Mouse (Mus musculus) adrenal gland, adult 8-10 months (tissue): ENCODE results near the gene P3h3. TPM values are rescaled to one million over a fixed set of nuclear protein-coding genes. Genes with fewer than 3 reads are reported as not detected.
"Not testable (repeated sequence)": the region's sequence is repeated elsewhere in the genome, so short reads cannot be mapped to it uniquely, and the experiment has no call there.

Experiments
- DNase-seq: peaks from one replicate; pipeline ENCODE4 v3.0.0; 2022
- total RNA-seq, 4 experiments: library from RNA; stranded (reverse); gene quantifications; 2 replicates each; pipeline ENCODE4 v1.2.4; 2022

The P3h3 gene
- total RNA-seq, 4 experiments from 2014 or later = 26.2 to 43.9 (median 35.3) TPM

DNA sequence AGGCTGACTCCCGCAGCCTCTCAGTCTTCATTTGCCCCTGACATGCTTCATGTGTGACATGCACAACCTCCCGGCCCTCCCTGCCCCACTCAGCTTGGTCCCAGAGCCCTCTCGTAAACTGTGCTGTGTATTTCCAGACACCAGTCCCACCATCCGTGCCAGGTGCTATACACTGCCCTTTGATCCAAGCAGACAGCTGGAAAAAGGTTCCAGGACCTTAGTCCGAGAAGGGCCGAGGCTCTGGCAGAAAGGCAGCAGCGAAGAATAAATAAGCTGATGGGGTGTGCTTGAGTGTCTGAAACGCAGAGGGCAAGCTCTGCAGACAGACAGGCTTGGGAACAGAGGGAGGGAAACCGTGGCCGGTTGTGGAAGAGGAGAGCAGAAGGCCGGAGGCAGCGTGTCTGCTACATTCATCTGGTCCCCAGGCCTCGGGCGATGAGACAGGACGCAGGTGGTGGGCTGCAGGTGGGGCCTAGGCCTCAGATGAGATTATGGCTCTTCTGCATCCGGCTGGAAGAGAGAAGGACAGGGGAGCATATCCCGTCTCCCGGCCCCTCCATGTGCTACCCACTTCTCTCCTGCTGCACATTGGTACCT is 8.3 kb upstream of the P3h3 start:
- no peak for DNase-seq

GRCm38 (mm10) chr6:124863658-124864298 is 6.2 kb upstream of the P3h3 start, which contains the start of gene Gpr162:
Gene Gpr162 (minus strand): TSS chr6:124863983.
- no peak for DNase-seq

GRCm38 (mm10) chr6:124863125-124863657 is 5.6 kb upstream of the P3h3 start:
- no peak for DNase-seq

DNA sequence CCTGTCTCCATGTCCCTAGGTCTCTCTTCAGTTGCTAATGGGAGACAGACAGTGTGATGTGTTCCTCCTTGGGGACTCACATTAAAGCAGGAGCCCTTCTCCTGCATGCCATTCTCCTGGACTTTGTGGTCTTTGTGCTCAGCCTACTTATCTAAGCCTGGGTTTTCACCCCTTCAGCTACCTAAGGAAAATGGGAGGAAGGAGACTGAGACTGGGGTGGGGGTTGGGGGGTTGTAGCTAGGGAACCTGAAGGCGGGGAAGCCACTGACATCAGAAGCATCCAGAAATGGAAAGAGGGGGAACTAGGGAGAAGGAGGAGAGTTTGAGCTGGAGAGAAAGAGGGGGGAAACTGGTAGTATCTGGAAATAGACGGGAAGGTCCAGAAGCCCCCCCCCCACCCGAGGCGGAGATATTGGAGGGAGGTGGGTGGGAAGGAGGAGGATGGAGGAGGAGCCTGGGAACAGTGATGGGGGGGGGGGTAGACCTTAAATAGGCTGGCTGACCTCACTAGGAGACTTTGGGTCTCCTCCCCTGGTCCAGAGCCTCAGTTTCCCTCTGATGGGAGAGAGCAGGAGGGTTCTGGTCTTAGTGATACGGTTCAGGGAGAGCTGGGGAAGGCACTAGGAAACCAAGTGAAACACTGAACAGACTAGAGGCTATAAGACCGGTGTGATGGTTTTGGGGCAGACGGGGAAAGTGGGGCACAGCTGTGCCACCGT is 5.0 kb upstream of the P3h3 start:
- no peak for DNase-seq

- DNase-seq = no peak
Observed at GRCm38 (mm10) chr6:124861802-124862201, 4.2 kb upstream of the P3h3 start.

- no peak for DNase-seq
Observed at GRCm38 (mm10) chr6:124861266-124861665, 3.7 kb upstream of the P3h3 start.

- no peak for DNase-seq
Observed at GRCm38 (mm10) chr6:124860511-124860910, 3.0 kb upstream of the P3h3 start.

GRCm38 (mm10) chr6:124859725-124860124 is 2.2 kb upstream of the P3h3 start:
- DNase-seq = peak; percentile 75

- no peak for DNase-seq
Observed at GRCm38 (mm10) chr6:124858561-124859318, 1.2 kb upstream of the P3h3 start.

GRCm38 (mm10) chr6:124857840-124858530 is 433 bp upstream of the P3h3 start:
- DNase-seq = no peak

DNA sequence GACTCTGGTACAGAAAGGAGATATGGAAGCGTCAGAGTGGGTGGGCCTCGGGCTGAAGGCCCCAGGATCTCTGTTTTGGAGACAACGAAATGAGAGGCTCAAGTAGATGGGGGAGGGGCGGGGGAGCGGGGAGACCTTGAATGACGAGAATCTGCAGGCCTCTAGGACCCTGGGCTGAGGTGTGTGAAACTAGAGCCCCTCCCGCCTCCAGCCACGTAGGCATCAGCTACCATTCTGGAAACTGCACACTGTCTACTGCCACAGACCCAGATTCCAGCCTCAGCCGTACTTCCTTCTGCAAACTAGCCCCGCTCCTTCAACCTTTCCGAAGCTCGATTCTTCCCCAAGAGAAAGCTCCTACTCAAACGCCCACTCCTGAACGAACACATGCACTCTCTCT is 1.2 kb downstream of the P3h3 start:
- no peak for DNase-seq

DNA sequence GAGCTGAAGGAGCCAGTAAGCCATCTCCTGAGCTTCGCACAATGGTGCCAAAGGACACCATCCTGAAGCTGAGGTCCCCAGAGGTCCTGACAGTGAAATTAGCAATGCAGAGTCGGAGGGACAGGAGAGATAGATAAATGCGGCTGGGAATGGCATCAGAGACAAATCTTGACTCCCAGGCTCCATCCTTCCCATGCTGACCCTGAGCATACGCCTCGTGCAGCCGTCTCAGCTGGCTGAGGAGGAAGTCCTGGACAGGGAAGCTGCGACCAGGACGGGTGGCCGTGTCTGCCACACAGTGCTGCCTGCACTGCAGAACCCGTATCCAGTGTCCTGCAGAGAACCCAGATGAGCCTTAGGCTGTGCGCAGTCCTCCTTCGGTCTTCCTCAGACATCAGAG is 2.9 kb downstream of the P3h3 start:
- no peak for DNase-seq

- no peak for DNase-seq
Observed at GRCm38 (mm10) chr6:124850535-124850934, 7.0 kb downstream of the P3h3 start.

DNA sequence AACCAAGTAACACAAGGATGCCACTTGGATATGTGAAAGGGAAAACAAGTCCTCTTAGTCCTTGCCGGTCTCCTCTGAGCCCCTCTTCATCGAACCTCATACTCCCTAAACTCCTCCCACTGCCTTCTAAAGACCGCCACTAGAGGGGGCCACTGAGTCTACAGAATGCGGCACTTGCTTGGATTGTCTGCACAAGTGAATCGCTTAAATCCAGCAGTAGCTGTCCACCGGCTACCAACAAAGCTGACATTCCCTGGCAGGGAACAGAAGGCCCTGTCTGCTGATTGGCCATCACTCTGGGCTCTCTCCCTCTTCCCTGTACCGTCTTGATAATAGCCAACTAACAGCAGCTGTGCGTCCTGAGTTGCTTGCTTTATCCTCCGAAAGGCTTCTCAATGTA is 10.2 kb downstream of the P3h3 start:
- DNase-seq = peak; percentile 78

- no peak for DNase-seq
Observed at GRCm38 (mm10) chr6:124840241-124841167, 17.0 kb downstream of the P3h3 start, which contains the start of gene Gnb3. Gene Gnb3 (minus strand): TSS chr6:124840275.

DNA sequence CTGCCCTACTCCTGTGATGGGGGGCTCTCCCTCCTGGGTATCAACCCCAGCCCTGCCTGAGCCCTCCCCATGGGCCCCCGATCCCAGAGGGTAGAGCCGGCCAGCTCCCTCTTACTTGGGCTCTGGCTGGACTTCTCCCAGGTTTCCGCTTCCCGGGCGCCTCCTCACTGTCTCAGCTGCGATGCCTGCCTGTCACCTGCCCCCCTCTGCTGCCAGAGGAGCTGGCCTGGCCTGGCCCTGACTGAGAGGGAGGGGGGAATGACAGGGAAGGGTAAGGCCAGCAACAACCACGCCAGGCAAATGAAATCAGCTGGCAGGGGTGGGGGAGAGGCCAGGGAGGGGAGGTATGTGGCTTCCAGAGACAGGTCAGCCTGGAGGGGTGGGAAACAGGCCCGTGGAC is 17.7 kb downstream of the P3h3 start:
- no peak for DNase-seq

- DNase-seq = no peak
Observed at GRCm38 (mm10) chr6:124836411-124836810, 21.1 kb downstream of the P3h3 start.

GRCm38 (mm10) chr6:124835531-124835930 is 22.0 kb downstream of the P3h3 start:
- no peak for DNase-seq

DNA sequence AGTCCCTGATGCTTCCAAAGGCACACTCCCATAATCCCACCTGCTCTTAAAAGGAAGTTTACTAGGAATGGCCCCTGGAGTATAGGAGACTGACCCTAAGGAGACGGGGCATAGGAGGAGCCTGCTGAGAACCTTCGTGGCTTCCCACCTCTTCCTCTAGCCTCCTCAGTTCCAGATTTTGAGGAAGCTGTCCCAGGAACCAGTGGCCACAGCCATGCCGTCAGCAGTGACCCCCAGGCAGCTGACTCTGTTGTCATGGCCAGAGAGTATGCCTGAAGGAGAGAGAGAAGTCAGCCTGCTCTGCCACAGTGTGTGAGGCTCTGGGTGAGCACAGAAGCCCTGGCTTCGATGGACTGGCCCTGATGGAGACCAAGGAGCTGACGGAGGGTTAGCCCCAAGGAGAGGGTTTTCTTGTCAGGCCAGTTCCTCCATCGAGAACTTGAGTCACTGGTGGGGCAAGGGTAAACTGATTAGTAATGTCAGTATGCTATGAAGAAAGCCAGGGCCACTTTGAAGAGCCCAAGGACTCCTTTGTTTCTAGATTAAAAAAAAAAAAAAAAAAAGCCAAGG is 23.0 kb downstream of the P3h3 start:
- no peak for DNase-seq

GRCm38 (mm10) chr6:124831649-124832048 is 25.9 kb downstream of the P3h3 start:
- no peak for DNase-seq

DNA sequence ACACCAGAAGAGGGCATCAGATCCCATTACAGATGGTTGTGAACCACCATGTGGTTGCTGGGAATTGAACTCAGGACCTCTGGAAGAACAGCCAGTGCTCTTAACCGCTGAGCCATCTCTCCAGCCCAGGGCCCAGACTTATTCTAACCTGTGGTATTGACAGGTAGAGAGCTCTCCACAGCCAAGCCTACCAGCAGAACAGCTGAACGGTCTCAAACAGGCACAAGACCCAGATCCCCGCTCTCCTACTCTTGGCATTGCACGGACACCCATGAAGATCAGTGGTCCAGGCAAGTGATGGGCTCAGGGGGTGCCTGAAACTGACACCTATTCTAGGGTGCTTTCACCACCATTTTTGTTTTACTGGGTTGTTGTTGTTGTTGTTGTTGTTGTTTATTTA is 26.4 kb downstream of the P3h3 start:
- not testable (repeated sequence) for DNase-seq
